Mouse (Mus musculus) embryonic fibroblast, embryonic 13.5 days (primary cell): ENCODE measurements at regions not wholly inside any gene's neighbourhood (a gene's known extent, or its start where the extent isn't known, plus 50 kb on each side); places are given as distances from the start of the nearest gene placed in this dataset.

ENCODE experiments used
- H3K27ac ChIP-seq: 2 replicates; pipeline ENCODE4 v1.5.1; 2012; ENCODE audit warnings: low read length, control low read depth, inconsistent platforms; ENCODE audit not compliant: insufficient read depth
- H3K4me1 ChIP-seq: 2 replicates; pipeline ENCODE4 v1.6.1; 2011; ENCODE audit warnings: low read length; ENCODE audit not compliant: control insufficient read depth, insufficient read depth
- H3K4me3 ChIP-seq: 2 replicates; pipeline ENCODE4 v1.5.1; 2011; ENCODE audit warnings: mild to moderate bottlenecking, control low read depth, low read length; ENCODE audit not compliant: insufficient read depth
- CTCF ChIP-seq: IDR thresholded peaks from 2 replicates; pipeline ENCODE4 v1.5.1; 2011; ENCODE audit warnings: mild to moderate bottlenecking, control low read depth, low read length, moderate library complexity, borderline replicate concordance; ENCODE audit not compliant: insufficient read depth
- POLR2A ChIP-seq: IDR thresholded peaks from 2 replicates; pipeline ENCODE4 v1.6.1; 2011; ENCODE audit warnings: low read depth, mild to moderate bottlenecking, control low read depth, low read length, moderate library complexity

- H3K4me1 ChIP-seq = no peaks in the 10 kb centered on the region
- no peak for TF ChIP-seq POLR2A
- no peak overlapping the region for H3K27ac ChIP-seq
- no peak overlapping the region for H3K4me3 ChIP-seq
Measured at GRCm38 (mm10) chr14:87327841-87328240, 88.6 kb upstream of the Tdrd3 start.

- H3K4me3 ChIP-seq = no peak overlapping the region
- no peak overlapping the region for H3K27ac ChIP-seq
- no peak for TF ChIP-seq CTCF
- TF ChIP-seq POLR2A = no peak
- no peaks in the 10 kb centered on the region for H3K4me1 ChIP-seq
Measured at GRCm38 (mm10) chr14:87337950-87338526, 78.4 kb upstream of the Tdrd3 start.

GRCm38 (mm10) chr14:87344540-87344939 is 71.9 kb upstream of the Tdrd3 start:
- TF ChIP-seq POLR2A (no peak), CTCF (no peak)

GRCm38 (mm10) chr14:87346812-87347211 is 69.6 kb upstream of the Tdrd3 start:
- no peak overlapping the region for H3K4me3 ChIP-seq
- TF ChIP-seq POLR2A (no peak), CTCF (no peak)
- H3K4me1 ChIP-seq = no peaks in the 10 kb centered on the region; the same call in 1 of the 2 replicates
- H3K27ac ChIP-seq = no peak overlapping the region

More at GRCm38 (mm10) chr14:87344540-87344939, 71.9 kb upstream of the Tdrd3 start:
- H3K27ac ChIP-seq = no peak overlapping the region
- H3K4me1 ChIP-seq = no peaks in the 10 kb centered on the region; the same call in 1 of the 2 replicates
- no peak overlapping the region for H3K4me3 ChIP-seq

GRCm38 (mm10) chr14:87348825-87349224 is 67.6 kb upstream of the Tdrd3 start:
- Histone ChIP-seq H3K27ac (no peak overlapping the region), H3K4me1 (no peaks in the 10 kb centered on the region; the same call in 1 of the 2 replicates), H3K4me3 (no peak overlapping the region)
- TF ChIP-seq CTCF = no peak
- TF ChIP-seq POLR2A = no peak

DNA sequence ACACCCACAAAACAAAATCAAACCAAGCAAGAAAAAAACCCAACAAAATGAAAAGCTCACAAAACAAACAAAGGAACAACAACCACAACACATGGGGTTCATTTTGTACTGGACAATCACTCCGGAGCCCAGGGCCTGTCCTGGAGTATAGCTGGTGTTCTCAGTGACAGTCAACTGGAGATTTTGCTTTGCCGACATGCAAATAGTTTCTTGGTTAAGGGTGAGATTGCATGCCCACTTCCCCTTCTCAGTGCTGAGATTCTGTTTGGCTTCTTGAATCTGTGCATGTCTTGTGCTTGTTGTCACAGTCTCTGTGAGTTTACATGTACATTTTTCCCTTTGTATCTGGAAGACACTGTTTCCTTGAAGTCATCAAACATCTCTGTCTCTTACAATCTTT is 50.6 kb upstream of the Tdrd3 start:
- Histone ChIP-seq H3K4me3 (no peak overlapping the region), H3K4me1 (no peaks in the 10 kb centered on the region), H3K27ac (no peak overlapping the region)
- TF ChIP-seq CTCF = no peak
- no peak for TF ChIP-seq POLR2A
